Mouse (Mus musculus) lung, postnatal 14 days (tissue): ENCODE measurements around the gene Clk1.
"Not testable (repeated sequence)": the region's sequence is repeated elsewhere in the genome, so short reads cannot be mapped to it uniquely, and the experiment has no call there.

Source experiments
- DNase-seq: peaks from one replicate; pipeline ENCODE4 v3.0.0; 2021

Gene Clk1

GRCm38 (mm10) chr1:58403745-58404144, 20.1 kb downstream of the Clk1 start:
- DNase-seq: no peak

- DNase-seq: no peak
Observed at GRCm38 (mm10) chr1:58401396-58401795, 22.5 kb downstream of the Clk1 start.

DNA sequence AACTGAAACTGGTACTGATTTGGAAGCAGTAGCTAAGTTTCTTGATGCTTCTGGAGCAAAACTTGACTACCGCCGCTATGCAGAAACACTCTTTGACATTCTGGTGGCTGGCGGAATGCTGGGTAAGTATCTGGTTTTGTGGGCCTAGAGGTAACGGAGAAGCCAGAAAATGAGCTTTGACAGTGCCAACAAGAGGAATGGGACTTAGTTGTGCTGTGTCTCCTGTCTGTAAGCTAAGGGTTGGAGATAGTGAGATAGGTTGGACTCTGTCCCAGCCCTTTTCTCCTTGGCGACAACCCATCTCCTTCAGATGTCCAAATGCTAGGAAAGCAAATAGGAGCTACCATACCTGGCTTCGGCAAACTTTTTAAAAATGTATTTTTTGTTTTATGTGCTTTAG, 26.1 kb downstream of the Clk1 start:
- DNase-seq: no peak

DNA sequence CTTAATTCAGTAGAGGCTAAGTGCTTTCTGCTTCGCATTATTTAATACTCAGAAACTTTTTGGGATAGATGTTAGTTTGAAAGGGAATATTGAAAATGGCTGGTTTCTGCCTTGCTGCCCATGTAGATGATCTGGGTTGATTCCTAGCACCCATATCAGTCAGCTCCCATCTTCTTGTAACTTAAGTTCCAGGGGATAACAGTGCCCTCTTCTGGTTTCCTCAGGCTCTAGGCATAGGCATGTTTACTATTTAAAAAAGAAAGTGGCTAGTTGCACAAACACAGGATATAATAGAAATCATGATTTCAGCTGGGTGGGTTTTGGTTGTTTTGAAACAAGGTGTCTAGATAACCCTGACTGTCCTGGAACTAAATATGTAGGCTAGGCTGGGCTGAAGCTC, 27.7 kb downstream of the Clk1 start:
- no peak for DNase-seq

- DNase-seq: no peak
Observed at GRCm38 (mm10) chr1:58395341-58395740, 28.5 kb downstream of the Clk1 start.

DNA sequence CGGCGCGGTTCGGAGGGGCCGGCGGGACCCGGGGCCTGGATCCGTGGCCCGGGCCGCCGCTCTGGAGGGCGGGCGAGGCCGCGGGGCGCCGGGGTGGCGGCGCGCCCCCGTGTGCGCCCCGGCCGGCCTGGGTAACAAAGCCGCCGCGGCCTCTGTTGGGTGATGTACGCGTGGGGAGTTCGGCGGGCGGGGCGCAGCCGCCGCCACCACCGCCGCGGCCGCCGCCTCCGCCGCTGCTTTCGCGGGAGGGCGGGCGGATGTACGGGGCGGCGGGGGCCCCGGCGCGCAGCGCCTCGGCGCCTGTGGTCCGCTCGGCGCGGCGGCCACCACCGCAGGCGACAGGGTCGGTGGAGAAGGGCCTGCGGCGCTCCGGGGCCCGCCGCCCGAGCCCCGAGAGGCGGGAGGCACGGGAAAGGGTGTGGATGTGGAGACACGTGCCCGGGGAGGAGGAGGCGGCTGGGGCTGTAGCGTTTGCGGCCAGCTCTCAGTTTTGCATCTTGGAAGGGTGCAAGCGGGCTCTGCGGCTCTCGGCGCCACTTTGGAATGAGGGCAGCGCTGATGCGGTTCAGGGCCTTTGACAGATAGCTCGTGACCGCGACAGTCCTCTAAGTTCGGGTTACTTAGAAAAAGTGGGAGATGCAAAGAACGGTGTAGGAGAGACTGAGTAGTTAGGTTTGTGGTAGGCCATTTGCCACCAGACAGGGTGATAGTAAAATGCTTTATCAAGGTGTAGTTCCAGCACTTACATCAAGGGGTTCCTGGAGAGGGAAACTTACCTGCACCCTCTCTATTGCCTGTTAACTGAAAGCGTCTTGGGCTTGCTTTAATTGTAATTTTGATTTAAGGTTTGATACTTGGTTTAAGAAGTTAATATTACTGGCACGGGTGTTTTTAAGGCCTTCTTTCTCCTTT, 30.3 kb downstream of the Clk1 start:
- DNase-seq: peak; percentile 51

- DNase-seq: peak; percentile 95
Observed at GRCm38 (mm10) chr1:58392652-58393283, 31.1 kb downstream of the Clk1 start, which contains the start of gene Bzw1. Gene Bzw1, plus strand, starts transcription at chr1:58392898.

DNA sequence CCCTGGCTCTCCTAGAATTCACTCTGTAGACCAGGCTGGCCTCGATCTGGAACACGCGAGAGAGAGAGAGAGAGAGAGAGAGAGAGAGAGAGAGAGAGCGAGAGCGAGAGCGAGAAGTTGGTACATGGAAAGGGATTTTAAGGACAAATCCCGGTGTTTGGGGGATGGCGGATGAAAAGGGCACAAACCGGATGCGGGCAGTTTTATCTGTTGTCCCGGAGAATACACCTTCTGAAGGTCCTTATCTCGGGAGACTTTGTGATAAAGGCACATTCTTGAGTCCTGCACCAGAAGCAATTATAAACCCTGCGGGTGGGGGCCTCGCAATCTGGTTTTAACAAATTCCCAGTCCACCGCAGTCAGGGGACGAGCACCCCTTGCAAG, 31.6 kb downstream of the Clk1 start:
- DNase-seq: no peak

- no peak for DNase-seq
Observed at GRCm38 (mm10) chr1:58391421-58392267, 32.2 kb downstream of the Clk1 start.

GRCm38 (mm10) chr1:58382586-58383281, 41.1 kb downstream of the Clk1 start:
- DNase-seq: no peak

DNA sequence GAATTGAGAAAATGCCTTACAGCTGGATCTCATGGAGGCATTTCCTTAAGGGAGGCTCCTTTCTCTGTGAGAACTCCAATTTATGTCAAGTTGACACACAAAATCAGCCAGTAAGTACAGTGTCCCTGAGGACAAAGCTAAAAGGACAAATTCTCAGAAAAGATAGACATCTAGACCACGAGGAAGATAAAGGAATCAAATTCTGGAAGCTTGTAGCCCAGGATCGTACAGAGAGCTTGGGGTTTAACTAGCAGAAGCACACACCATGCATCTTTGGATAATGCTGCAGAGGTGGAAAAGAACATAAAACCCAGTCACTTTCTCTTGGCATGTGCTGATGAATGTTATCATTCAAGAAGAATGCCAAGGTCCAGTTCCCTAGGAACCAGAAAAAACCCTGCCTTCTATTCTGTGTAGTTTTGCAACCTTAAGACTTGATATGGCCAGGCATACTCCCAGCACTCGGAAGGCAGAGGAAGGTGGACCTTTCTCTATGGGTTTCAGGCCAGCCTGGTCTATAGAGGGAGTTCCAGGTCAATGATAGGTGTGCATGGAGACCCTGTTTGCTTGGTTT, 48.2 kb downstream of the Clk1 start:
- DNase-seq: no peak

GRCm38 (mm10) chr1:58374266-58374665, 49.6 kb downstream of the Clk1 start:
- not testable (repeated sequence) for DNase-seq

DNA sequence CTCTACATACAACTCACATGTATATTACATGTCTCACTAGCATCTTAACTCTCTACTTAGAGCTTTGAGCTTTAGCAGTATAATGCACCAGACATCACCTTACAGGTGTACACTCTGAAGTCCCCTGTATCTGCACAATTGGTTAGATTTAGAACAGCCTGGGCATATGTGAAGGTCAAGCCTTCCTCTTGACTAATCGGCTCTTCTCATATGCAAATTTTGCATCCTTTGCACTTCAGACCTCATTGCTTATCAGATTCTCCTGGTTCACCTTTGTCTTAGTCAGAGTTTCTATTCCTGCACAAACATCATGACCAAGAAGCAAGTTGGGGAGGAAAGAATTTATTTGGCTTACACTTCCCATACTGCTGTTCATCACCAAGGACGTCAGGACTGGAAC, 54.1 kb downstream of the Clk1 start:
- DNase-seq: no peak

DNA sequence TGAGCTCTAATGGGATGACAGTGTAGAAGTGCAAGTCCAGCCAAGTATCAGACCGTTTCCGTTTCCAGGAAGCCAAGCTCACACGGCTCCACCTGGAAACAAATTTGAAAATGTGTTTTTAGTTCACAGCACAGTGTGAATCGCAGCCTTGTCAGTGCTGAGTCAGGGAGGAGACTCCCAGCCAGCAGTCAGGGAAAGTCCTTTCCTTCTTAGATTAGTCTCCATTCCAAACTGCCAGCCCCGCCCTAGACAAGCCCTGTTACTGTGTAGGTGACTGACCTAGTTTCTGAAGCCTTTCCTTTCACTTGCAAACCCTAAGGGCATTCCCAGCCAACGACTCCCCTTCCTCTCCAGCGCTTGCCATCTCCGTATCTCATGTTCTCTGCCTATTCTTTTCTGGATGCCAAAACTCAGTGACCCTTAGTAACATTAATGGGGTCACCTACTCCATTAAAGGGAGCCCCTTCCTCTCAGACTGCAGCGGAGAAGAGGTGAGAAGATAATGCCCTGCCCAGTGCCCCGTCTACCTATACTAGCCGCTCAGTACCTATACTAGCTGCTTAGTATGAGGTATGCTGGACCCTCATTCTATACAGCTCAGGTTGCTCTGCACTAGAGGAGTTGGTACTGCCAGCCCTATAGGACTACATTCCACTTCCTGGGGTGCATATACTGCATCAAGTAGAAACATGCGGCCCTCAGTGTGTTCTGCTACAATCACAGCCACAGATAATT, 57.0 kb downstream of the Clk1 start:
- DNase-seq: no peak

DNA sequence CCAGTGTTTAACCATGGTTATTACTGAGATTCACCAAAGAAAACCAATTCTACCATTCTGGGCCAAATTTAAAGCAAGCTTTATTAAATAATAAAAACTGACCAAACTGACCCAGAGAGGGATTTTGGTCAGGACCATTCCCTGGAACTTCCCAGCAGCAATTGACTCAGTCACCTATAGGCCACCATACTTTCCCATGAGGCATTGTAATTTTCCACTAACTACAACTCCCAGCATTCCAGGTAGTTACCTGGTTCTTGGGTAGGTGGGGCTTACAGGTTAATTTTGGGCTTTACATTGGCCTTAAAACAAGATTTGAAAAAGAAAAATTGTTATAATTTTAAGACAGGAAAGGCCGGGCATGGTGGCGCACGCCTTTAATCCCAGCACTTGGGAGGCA, 58.0 kb downstream of the Clk1 start:
- no peak for DNase-seq

DNA sequence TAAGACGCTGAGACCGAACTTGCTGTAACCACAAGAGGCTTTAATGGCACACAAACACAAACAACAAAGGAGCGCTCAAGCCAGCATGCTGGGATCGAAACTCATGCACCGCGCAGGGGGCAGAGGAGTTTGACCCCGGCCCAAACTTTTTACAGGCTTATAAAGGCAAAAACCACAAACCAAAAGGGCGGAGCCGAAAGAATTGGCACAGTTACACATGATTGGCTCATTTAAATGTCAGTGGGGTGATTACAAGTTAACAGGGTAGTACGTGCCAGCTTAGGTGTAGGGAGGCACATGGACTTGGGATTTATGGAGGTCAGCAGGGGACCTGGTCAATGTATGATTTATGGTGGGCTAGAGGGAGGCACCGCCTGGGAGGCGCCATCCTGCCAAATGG, 59.3 kb downstream of the Clk1 start:
- no peak for DNase-seq

- peak; percentile 10 for DNase-seq
Observed at GRCm38 (mm10) chr1:58362296-58362695, 61.6 kb downstream of the Clk1 start.
